Mouse (Mus musculus): ENCODE measurements around the gene Medag. TPM values are rescaled to one million over a fixed set of nuclear protein-coding genes. Genes with fewer than 3 reads are reported as not detected.

Medag gene
- polyA plus RNA-seq, 1 experiment from 2014 or later: 0.35 TPM

DNA sequence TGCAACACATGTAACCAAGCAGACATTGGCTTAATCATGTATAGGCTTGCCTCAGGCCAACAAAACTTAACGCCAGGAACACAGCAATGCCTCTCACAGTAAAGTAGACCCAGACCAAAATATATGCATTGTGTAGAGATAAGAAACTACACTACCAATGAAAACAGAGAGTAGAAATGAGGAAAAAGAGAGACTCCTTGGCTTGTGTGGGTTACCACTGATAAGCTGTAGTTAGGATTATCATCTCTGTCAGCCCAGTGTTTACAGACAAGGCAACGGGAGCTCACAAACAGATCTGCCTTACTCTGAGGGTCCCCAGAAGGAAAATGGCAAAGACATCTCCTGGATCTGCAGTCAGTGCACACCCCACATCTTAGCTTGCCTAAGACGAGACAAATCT lies 25.0 kb downstream of the Medag start:
- ATAC-seq: peak; percentile 80
- H3K4me3 ChIP-seq: no peak overlapping the region
- H3K9me3 ChIP-seq (replicated peaks): no peaks in the 10 kb centered on the region

DNA sequence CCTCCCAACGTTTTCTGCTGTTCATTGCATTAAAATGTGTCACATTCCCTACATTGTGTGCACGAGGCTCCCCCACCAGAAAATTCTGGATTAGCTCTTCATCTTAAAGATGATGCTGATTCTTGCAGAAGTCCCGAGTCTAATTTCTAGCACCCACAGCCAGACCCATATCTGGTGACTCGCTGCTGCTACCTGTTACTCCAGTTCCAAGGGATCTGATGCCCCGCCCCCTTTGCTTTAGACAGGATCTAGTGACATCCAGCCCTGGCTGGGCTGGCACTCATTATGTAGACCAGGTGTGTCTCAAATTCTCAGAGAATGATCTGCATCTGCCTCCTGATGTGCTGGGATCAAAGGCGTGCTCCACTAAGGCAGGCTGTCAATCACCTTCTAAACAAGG lies 25.6 kb downstream of the Medag start:
- WGBS (ENCODE audit: insufficient replicate concordance): 49% methylated on average over 6 of the region's 6 CpGs
- Histone ChIP-seq H3K4me1 (peaks cover 66% of the 10 kb centered on the region), H3K9me3 (replicated peaks) (no peaks in the 10 kb centered on the region), H3K4me2 (peak overlapping the region; percentile 42; the same call in 1 of the 2 replicates), H3K36me3 (no peaks in the 10 kb centered on the region), H3K27ac (peak overlapping the region; percentile 53; the same call in 1 of the 2 replicates), H3K4me3 (no peak overlapping the region), H3K9ac (no peak overlapping the region), H3K27me3 (replicated peaks) (peaks cover 11% of the 10 kb centered on the region; the same call in 1 of the 2 replicates)
- no peak for ATAC-seq

More for the DNA sequence above, 25.0 kb downstream of the Medag start:
- peak overlapping the region; percentile 75 for H3K27ac ChIP-seq
- peaks cover 6% of the 10 kb centered on the region; the same call in 1 of the 2 replicates for H3K27me3 ChIP-seq (replicated peaks)
- H3K9ac ChIP-seq: 0 out of 2 replicates have a peak overlapping the region, but pooled peaks have one; percentile 37
- H3K36me3 ChIP-seq: no peaks in the 10 kb centered on the region
- peak overlapping the region; percentile 42 for H3K4me2 ChIP-seq
- peaks cover 66% of the 10 kb centered on the region for H3K4me1 ChIP-seq
- 12% methylated on average over 3 of the region's 3 CpGs for WGBS (ENCODE audit: insufficient replicate concordance)

DNA sequence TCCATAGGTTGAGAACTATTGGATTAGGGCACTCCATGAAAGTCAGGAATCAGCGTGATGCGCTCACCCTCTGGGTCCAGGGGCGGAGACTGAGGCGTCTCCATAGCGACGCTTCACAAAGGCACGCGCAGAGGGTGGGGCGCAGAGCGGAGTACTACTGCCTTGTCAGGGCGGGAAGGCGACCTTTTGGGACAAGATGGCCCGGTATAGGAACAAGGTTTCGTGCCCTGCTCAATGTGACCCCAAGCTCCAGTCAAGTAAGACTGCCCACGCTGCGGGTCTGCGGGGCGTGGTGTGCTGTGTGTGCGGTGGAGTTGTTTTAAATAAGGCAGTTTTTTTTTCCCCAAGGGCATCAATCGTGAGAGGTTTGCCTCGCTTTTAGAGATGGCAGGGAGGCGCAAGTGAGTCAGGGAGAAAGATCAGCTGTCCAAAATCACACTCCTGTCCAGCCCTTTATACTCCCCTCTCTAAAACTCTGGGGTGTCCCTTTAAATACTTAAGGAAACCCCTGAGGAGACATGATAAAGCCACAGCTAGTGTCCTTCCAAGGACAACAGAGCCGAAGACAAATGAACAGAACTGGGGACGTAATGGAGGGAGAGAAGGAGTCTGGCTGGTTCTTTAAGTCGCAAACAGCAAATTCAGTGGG lies 28.1 kb downstream of the Medag start, which contains the start of gene Tex26:
Tex26 (plus strand) TSS at position 130 of the 649 bp plus-strand sequence.
- Histone ChIP-seq H3K27ac (0 out of 2 replicates have a peak within 1 kb of the TSS, but pooled peaks have one; percentile 47), H3K4me2 (peak within 1 kb of the TSS; percentile 84), H3K27me3 (replicated peaks) (peaks cover 11% of the 10 kb centered on the region; the same call in 1 of the 2 replicates), H3K4me1 (peaks cover 55% of the 10 kb centered on the region), H3K36me3 (no peaks in the 10 kb centered on the region), H3K4me3 (peak within 1 kb of the TSS; percentile 51), H3K9me3 (replicated peaks) (no peaks in the 10 kb centered on the region), H3K9ac (peak within 1 kb of the TSS; percentile 55)
- peak; percentile 80 for ATAC-seq
- WGBS (ENCODE audit: insufficient replicate concordance): under 1% methylated on average over 25 of the region's 25 CpGs

DNA sequence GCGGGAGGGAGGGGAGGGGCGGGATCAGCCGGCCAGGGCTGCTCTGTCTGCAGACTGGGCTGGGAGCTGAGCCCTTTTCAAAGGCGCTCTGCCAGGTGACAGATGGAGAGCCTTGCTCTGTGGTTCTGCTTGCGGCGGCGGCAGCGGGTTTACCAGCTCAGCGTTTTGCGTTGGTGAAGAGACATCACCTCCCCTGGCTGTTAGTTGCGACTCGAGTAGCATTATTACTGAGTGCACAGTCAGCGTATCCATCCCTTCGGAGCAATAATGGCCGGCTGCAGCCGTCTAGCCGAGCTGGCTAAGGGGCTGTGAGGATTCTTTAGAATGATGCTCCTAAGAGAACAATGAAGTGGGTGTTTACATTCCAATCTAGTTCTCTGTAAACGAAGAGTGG lies 28.6 kb downstream of the Medag start:
- ATAC-seq: peak; percentile 9; the same call in 1 of the 2 replicates

DNA sequence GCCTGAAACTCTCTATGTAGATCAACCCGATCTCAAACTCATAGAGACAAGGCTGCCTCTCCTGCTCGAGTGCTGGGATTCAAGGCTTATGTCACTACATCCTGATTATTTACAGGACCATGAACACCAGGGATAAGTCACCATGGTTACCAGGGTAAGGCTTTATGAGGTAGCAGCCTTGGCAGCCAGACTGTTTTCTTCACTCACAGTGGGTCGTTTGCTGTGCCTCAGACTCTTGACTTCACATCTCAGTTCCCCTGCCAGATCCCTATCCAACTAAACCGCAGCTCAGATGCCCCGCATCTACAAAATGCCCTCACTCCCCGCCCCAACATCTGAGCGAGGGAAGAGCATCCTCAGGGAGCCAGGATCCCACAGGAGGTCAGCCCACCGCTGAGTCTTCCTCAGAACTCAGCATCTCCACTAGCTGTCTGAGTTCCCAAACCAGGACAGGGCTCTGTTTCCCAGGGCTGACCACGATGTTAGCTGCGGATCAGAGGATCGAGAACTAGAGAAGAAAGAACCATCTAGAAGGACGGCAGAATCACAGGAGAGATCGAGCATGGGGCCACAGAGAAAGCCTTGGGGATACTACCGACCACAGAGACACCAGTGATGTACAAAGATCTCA lies 30.2 kb downstream of the Medag start:
- H3K9ac ChIP-seq: no peak overlapping the region
- H3K9me3 ChIP-seq (replicated peaks): no peaks in the 10 kb centered on the region
- peaks cover 35% of the 10 kb centered on the region for H3K4me1 ChIP-seq
- WGBS (ENCODE audit: insufficient replicate concordance): 61% methylated on average over 14 of the region's 14 CpGs
- no peak for ATAC-seq
- no peak overlapping the region for H3K4me3 ChIP-seq
- H3K36me3 ChIP-seq: no peaks in the 10 kb centered on the region
- no peak overlapping the region for H3K27ac ChIP-seq
- peaks cover 11% of the 10 kb centered on the region; the same call in 1 of the 2 replicates for H3K27me3 ChIP-seq (replicated peaks)
- no peak overlapping the region for H3K4me2 ChIP-seq

More for the DNA sequence above, 28.6 kb downstream of the Medag start:
- Histone ChIP-seq H3K27me3 (replicated peaks) (peaks cover 11% of the 10 kb centered on the region; the same call in 1 of the 2 replicates), H3K9me3 (replicated peaks) (no peaks in the 10 kb centered on the region), H3K4me1 (peaks cover 51% of the 10 kb centered on the region), H3K4me3 (peak overlapping the region; percentile 51), H3K4me2 (peak overlapping the region; percentile 84), H3K36me3 (no peaks in the 10 kb centered on the region), H3K27ac (0 out of 2 replicates have a peak overlapping the region, but pooled peaks have one; percentile 47), H3K9ac (peak overlapping the region; percentile 55)
- 2% methylated on average over 18 of the region's 18 CpGs for WGBS (ENCODE audit: insufficient replicate concordance)

DNA sequence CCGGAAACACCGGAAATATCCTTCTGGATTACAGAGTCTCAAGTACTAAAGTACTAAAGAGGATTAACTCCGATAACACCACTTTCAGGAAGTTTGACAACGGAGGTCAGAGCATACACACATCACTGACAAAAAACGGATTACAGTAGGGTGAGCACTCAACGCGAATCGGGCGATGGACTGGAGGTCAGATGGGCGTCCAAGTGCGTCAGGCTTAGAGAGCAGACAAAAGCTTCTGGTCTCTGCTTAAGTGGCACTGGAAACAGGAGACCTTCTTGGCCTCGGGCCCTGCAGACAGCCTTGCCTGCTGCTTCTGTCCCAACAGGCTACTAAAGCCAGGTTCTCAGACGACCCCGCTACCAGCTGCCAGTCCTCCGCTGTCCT lies 30.7 kb downstream of the Medag start:
- no peak for ATAC-seq
- no peaks in the 10 kb centered on the region for H3K9me3 ChIP-seq (replicated peaks)
- WGBS (ENCODE audit: insufficient replicate concordance): 70% methylated on average over 15 of the region's 15 CpGs
- H3K36me3 ChIP-seq: no peaks in the 10 kb centered on the region
- H3K4me3 ChIP-seq: no peak overlapping the region
- peaks cover 11% of the 10 kb centered on the region; the same call in 1 of the 2 replicates for H3K27me3 ChIP-seq (replicated peaks)
- H3K4me2 ChIP-seq: no peak overlapping the region
- H3K27ac ChIP-seq: no peak overlapping the region
- H3K9ac ChIP-seq: no peak overlapping the region
- peaks cover 31% of the 10 kb centered on the region for H3K4me1 ChIP-seq

DNA sequence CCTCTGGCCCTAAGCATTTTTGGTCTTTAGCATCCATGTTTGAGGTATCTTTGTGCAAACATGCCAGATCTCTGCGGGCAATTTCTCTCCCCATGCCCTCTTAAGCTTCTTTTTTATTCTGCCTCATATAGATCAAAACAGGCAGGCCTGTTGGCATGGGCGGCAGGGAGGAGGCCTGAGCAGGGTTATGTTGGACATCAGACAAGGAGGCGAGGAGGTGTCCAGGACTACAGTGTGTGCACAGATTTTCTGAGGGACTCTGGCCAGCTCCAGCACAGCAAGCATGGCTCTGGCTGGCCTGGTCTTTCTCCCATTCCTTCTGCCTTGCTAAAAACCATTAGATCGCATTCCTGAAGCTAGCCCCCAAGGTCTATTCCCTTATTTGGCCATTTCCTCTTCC lies 32.9 kb downstream of the Medag start:
- Histone ChIP-seq H3K27ac (no peak overlapping the region), H3K4me2 (no peak overlapping the region), H3K9ac (no peak overlapping the region), H3K4me3 (no peak overlapping the region), H3K9me3 (replicated peaks) (peaks cover 6% of the 10 kb centered on the region; the same call in 1 of the 2 replicates), H3K36me3 (no peaks in the 10 kb centered on the region), H3K27me3 (replicated peaks) (peaks cover 11% of the 10 kb centered on the region; the same call in 1 of the 2 replicates), H3K4me1 (peaks cover 16% of the 10 kb centered on the region)
- 78% methylated on average over 4 of the region's 4 CpGs for WGBS (ENCODE audit: insufficient replicate concordance)
- ATAC-seq: no peak

DNA sequence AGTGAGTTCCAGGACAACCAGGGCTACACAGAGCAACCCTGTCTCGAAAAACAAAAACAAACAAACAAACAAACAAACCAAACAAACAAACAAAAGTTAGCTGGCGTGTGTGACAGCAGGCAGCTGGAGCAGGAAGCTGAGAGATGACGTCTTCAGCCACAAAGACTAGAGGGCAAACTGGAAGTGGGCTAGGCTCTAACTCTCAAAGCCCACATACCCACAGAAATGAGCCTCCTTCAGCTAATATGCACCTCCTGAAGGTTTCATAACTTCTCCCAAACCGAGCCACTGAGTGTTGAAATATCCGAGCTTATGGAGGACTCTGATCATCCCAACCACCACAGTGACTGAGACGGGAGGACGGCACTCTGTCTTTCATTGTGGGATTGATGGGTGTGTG lies 34.9 kb downstream of the Medag start:
- no peaks in the 10 kb centered on the region for H3K4me1 ChIP-seq
- H3K9ac ChIP-seq: no peak overlapping the region
- H3K27me3 ChIP-seq (replicated peaks): 0 out of 2 replicates have a peak, but pooled peaks cover 4% of the 10 kb centered on the region
- H3K36me3 ChIP-seq: no peaks in the 10 kb centered on the region
- H3K27ac ChIP-seq: no peak overlapping the region
- no peak overlapping the region for H3K4me3 ChIP-seq
- H3K4me2 ChIP-seq: no peak overlapping the region
- WGBS (ENCODE audit: insufficient replicate concordance): 61% methylated on average over 7 of the region's 7 CpGs
- no peak for ATAC-seq
- peaks cover 6% of the 10 kb centered on the region; the same call in 1 of the 2 replicates for H3K9me3 ChIP-seq (replicated peaks)

DNA sequence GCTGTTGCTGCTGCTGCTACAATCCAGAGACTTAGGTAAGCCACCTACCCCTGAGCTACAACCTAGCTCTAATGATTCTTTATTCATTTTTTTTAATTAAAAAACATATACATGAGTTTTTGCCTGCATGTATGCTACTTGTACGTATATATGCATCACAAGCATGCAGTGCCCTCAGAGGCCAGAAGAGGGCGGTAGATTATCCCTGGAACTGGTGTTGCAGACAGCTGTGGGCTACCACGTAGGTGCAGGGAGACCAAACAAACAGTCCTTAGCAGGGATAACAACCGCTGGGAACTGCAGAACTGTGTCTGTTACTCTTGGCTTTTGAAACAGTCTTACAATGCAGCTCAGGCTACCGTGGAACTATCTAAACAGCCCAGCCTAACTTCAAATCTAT lies 36.2 kb downstream of the Medag start:
- Histone ChIP-seq H3K36me3 (no peaks in the 10 kb centered on the region), H3K27me3 (replicated peaks) (no peaks in the 10 kb centered on the region), H3K4me2 (no peak overlapping the region), H3K4me1 (no peaks in the 10 kb centered on the region), H3K9ac (no peak overlapping the region), H3K9me3 (replicated peaks) (peaks cover 6% of the 10 kb centered on the region; the same call in 1 of the 2 replicates), H3K4me3 (no peak overlapping the region), H3K27ac (no peak overlapping the region)
- ATAC-seq: no peak
- 79% methylated on average over 5 of the region's 5 CpGs for WGBS (ENCODE audit: insufficient replicate concordance)

DNA sequence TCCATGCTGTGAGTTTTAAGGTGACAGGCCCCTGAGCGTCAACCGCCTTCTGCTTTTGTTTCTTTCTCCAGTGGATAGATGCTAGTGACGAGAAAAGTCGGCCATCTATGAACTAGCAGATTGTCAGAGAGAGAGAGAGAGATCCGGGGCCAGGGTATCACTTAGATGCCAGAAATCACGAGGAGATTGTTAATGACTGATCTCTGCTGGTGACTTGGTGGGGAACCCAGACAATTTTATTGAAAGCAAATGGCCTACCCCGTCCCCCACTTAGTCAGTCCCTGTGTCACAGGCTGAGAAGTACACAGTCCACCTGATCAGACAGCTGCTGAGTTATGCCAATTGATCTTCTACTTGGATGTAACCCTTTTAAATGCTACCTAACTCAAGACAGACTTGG lies 37.9 kb downstream of the Medag start:
- Histone ChIP-seq H3K9ac (no peak overlapping the region), H3K9me3 (replicated peaks) (peaks cover 6% of the 10 kb centered on the region; the same call in 1 of the 2 replicates), H3K4me2 (no peak overlapping the region), H3K4me3 (no peak overlapping the region), H3K4me1 (no peaks in the 10 kb centered on the region), H3K27me3 (replicated peaks) (no peaks in the 10 kb centered on the region), H3K27ac (no peak overlapping the region), H3K36me3 (no peaks in the 10 kb centered on the region)
- ATAC-seq: no peak
- 79% methylated on average over 7 of the region's 7 CpGs for WGBS (ENCODE audit: insufficient replicate concordance)

DNA sequence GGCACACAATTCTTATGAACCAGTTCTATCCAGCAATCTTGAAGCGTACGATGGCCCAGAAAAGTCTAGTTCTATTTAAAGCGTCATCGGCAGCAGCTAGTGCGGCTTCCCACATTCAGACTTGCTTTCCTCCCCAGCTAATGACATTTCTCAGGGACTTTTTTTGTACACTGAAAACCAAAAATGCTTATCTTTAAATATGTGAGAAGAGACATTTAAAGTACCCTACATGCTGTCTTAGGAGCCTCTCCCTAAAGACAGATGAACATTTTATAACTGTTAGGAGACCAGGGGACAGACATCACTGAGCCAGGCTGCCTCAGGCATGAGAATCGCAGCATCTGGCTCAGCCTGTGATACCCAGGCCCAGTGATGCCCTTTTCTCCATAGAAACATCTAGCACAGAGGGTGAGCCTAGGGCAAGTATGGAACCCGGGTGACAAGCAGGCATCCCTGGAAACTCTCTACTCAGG lies 39.7 kb downstream of the Medag start:
- no peak for ATAC-seq
- no peak overlapping the region for H3K27ac ChIP-seq
- no peaks in the 10 kb centered on the region for H3K36me3 ChIP-seq
- no peak overlapping the region for H3K9ac ChIP-seq
- no peak overlapping the region for H3K4me2 ChIP-seq
- 72% methylated on average over 7 of the region's 7 CpGs for WGBS (ENCODE audit: insufficient replicate concordance)
- no peaks in the 10 kb centered on the region for H3K4me1 ChIP-seq
- H3K4me3 ChIP-seq: no peak overlapping the region
- no peaks in the 10 kb centered on the region for H3K27me3 ChIP-seq (replicated peaks)
- H3K9me3 ChIP-seq (replicated peaks): peaks cover 6% of the 10 kb centered on the region; the same call in 1 of the 2 replicates

DNA sequence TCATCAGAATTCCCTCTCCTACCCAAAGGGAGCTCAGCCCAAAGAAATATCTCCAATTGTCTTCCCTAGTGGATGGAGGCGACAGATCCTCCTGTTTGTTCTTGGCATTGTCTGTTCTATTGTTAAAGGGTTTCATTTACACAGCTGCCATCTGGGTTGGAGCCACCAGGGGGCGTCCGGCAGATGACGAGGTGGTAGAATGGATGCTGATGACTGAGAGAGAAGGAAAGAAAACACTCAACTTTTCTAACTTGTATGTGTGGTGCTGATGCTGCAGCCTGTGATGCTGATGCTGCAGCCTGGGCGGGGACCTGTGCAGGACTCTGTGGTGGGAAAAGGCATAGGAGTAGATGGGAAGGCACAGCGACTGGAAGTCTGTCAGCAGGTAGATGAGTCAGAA lies 42.7 kb downstream of the Medag start:
- Histone ChIP-seq H3K27ac (no peak overlapping the region), H3K36me3 (no peaks in the 10 kb centered on the region), H3K4me3 (no peak overlapping the region), H3K9me3 (replicated peaks) (no peaks in the 10 kb centered on the region), H3K4me2 (no peak overlapping the region), H3K27me3 (replicated peaks) (no peaks in the 10 kb centered on the region), H3K9ac (no peak overlapping the region), H3K4me1 (peaks cover 6% of the 10 kb centered on the region; the same call in 1 of the 2 replicates)
- 19% methylated on average over 6 of the region's 6 CpGs for WGBS (ENCODE audit: insufficient replicate concordance)
- no peak for ATAC-seq

Data from liver, embryonic 12.5 days (tissue).